Mouse (Mus musculus) olfactory bulb, adult 2 months (tissue): ENCODE data around the gene Tchhl1.

Experiments
- CTCF ChIP-seq: fragments of 200-500 bp; IDR thresholded peaks from 2 replicates; pipeline ENCODE4 v1.5.1; 2012; ENCODE audit warnings: low read depth, mild to moderate bottlenecking, low read length, moderate library complexity; ENCODE audit not compliant: insufficient read depth
- POLR2A ChIP-seq: fragments of 200-500 bp; IDR thresholded peaks from 2 replicates; pipeline ENCODE4 v1.6.1; 2012; ENCODE audit warnings: mild to moderate bottlenecking, low read depth, low read length, moderate library complexity; ENCODE audit not compliant: insufficient read depth

DNA sequence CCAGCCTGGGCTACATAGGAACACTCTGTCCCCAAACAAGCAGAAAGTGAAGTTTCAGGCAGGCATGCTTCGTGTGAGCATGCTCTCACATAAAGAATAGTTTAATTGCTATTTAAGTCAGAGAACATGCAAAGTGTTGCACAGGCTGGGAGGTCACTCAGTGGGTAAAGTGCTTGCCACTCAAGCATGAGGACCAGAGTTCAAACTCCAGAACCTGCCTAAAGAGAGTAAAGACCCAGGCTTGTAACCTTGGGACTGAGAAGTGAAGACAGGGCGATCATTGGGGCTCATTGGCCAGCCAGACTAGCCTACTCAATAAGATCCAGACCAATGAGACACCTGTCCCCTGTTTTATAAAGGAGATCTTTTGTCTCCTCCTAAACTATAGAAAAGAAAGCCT lies 20.0 kb downstream of the Tchhl1 start:
- TF ChIP-seq POLR2A (no peak), CTCF (no peak)
